Mouse (Mus musculus): Measurements from ENCODE around the gene Cngb1. TPM values are rescaled to one million over a fixed set of nuclear protein-coding genes. Genes with fewer than 3 reads are reported as not detected.
"Not testable (repeated sequence)": the region's sequence is repeated elsewhere in the genome, so short reads cannot be mapped to it uniquely, and the experiment has no call there.

Cngb1 gene
- total RNA-seq, 2 experiments from 2014 or later = 0.92 to 1.3 TPM

GRCm38 (mm10) chr8:95255611-95256010, 50.8 kb downstream of the Cngb1 start:
- intact Hi-C loops (cut with DNase I; ENCODE audit: low total_unique reads) = no loop called here
- no peak for DNase-seq

- DNase-seq = peak; percentile 96
- intact Hi-C loops (cut with DNase I; ENCODE audit: low total_unique reads) = no loop called here
Measured at GRCm38 (mm10) chr8:95254564-95255434, 51.6 kb downstream of the Cngb1 start.

- DNase-seq = no peak
- intact Hi-C loops (cut with DNase I; ENCODE audit: low total_unique reads) = loop anchor here (2.0 kb wide), 2 partner anchors 51 to 79 kb away; partner anchors contain the start of gene Zfp319
Measured at GRCm38 (mm10) chr8:95252056-95252455, 54.3 kb downstream of the Cngb1 start.

GRCm38 (mm10) chr8:95249847-95250246, 56.5 kb downstream of the Cngb1 start:
- DNase-seq = no peak
- intact Hi-C loops (cut with DNase I; ENCODE audit: low total_unique reads) = no loop called here

GRCm38 (mm10) chr8:95247277-95247676, 59.1 kb downstream of the Cngb1 start:
- intact Hi-C loops (cut with DNase I; ENCODE audit: low total_unique reads) = no loop called here
- DNase-seq = no peak

- DNase-seq = peak; percentile 25
- intact Hi-C loops (cut with DNase I; ENCODE audit: low total_unique reads) = no loop called here
Measured at GRCm38 (mm10) chr8:95245180-95245579, 61.2 kb downstream of the Cngb1 start.

GRCm38 (mm10) chr8:95243853-95244252, 62.5 kb downstream of the Cngb1 start:
- intact Hi-C loops (cut with DNase I; ENCODE audit: low total_unique reads) = no loop called here
- no peak for DNase-seq

GRCm38 (mm10) chr8:95242826-95243571, 63.4 kb downstream of the Cngb1 start:
- DNase-seq = peak; percentile 31
- intact Hi-C loops (cut with DNase I; ENCODE audit: low total_unique reads) = no loop called here

GRCm38 (mm10) chr8:95242099-95242825, 64.1 kb downstream of the Cngb1 start:
- intact Hi-C loops (cut with DNase I; ENCODE audit: low total_unique reads) = no loop called here
- no peak for DNase-seq

- intact Hi-C loops (cut with DNase I; ENCODE audit: low total_unique reads) = no loop called here
- DNase-seq = peak; percentile 64
Measured at GRCm38 (mm10) chr8:95235683-95236082, 70.7 kb downstream of the Cngb1 start.

- intact Hi-C loops (cut with DNase I; ENCODE audit: low total_unique reads) = not testable (repeated sequence)
Measured at GRCm38 (mm10) chr8:95230086-95230485, 76.3 kb downstream of the Cngb1 start.

GRCm38 (mm10) chr8:95227151-95227468, 79.3 kb downstream of the Cngb1 start:
- intact Hi-C loops (cut with DNase I; ENCODE audit: low total_unique reads) = no loop called here
- no peak for DNase-seq

More at GRCm38 (mm10) chr8:95230086-95230485, 76.3 kb downstream of the Cngb1 start:
- DNase-seq = not testable (repeated sequence)

GRCm38 (mm10) chr8:95226251-95227150, 79.9 kb downstream of the Cngb1 start:
- DNase-seq = no peak
- intact Hi-C loops (cut with DNase I; ENCODE audit: low total_unique reads) = no loop called here

GRCm38 (mm10) chr8:95223969-95224368, 82.4 kb downstream of the Cngb1 start:
- DNase-seq = no peak
- intact Hi-C loops (cut with DNase I; ENCODE audit: low total_unique reads) = no loop called here

- intact Hi-C loops (cut with DNase I; ENCODE audit: low total_unique reads) = no loop called here
- DNase-seq = no peak
Measured at GRCm38 (mm10) chr8:95221045-95221444, 85.3 kb downstream of the Cngb1 start.

GRCm38 (mm10) chr8:95220571-95220998, 85.8 kb downstream of the Cngb1 start:
- intact Hi-C loops (cut with DNase I; ENCODE audit: low total_unique reads) = no loop called here
- no peak for DNase-seq

- intact Hi-C loops (cut with DNase I; ENCODE audit: low total_unique reads) = no loop called here
Measured at GRCm38 (mm10) chr8:95219623-95220022, 86.8 kb downstream of the Cngb1 start.

GRCm38 (mm10) chr8:95215709-95216360, 90.5 kb downstream of the Cngb1 start:
- intact Hi-C loops (cut with DNase I; ENCODE audit: low total_unique reads) = no loop called here
- no peak for DNase-seq

More at GRCm38 (mm10) chr8:95219623-95220022, 86.8 kb downstream of the Cngb1 start:
- no peak for DNase-seq

Data from gastrocnemius, postnatal 14 days (tissue).